Mouse (Mus musculus) C2C12 (cell line): ENCODE measurements around the gene Wwox. TPM values are rescaled to one million over a fixed set of nuclear protein-coding genes. Genes with fewer than 3 reads are reported as not detected.

Experiments used
- H3K27me3 ChIP-seq: one replicate; pipeline ENCODE4 v1.6.1; 2011; ENCODE audit not compliant: control insufficient read depth, insufficient read depth, insufficient read length
- H3K36me3 ChIP-seq: one replicate; pipeline ENCODE4 v1.6.1; 2011; ENCODE audit not compliant: control insufficient read depth, insufficient read depth
- H3K4me3 ChIP-seq: one replicate; pipeline ENCODE4 v1.5.1; 2011; ENCODE audit warnings: mild to moderate bottlenecking, control low read depth; ENCODE audit not compliant: poor library complexity, insufficient read depth, severe bottlenecking
- H3K79me2 ChIP-seq: one replicate; pipeline ENCODE4 v1.6.1; 2011; ENCODE audit not compliant: control insufficient read depth, insufficient read depth
- H3K79me3 ChIP-seq: one replicate; pipeline ENCODE4 v1.6.1; 2011; ENCODE audit warnings: low read depth, control low read depth
- H3ac ChIP-seq: one replicate; pipeline ENCODE3; 2011; ENCODE audit warnings: low read depth; ENCODE audit not compliant: control insufficient read depth, insufficient read length
- CEBPB ChIP-seq: IDR thresholded peaks from one replicate; pipeline ENCODE4 v1.6.1; 2011; ENCODE audit warnings: low read depth, mild to moderate bottlenecking, control low read depth, moderate library complexity
- CTCF ChIP-seq: IDR thresholded peaks from one replicate; pipeline ENCODE4 v1.5.1; 2011; ENCODE audit not compliant: control insufficient read depth, insufficient read depth, insufficient read length
- FOSL1 ChIP-seq: IDR thresholded peaks from one replicate; pipeline ENCODE4 v1.8.0; 2011; ENCODE audit warnings: mild to moderate bottlenecking, low read length; ENCODE audit not compliant: poor library complexity, insufficient read depth, severe bottlenecking
- MAX ChIP-seq: IDR thresholded peaks from one replicate; pipeline ENCODE4 v1.6.1; 2011; ENCODE audit warnings: mild to moderate bottlenecking, control low read depth
- MYOD1 ChIP-seq: IDR thresholded peaks from one replicate; pipeline ENCODE4 v1.6.1; 2011; ENCODE audit warnings: low read depth; ENCODE audit not compliant: control insufficient read depth, insufficient read length
- MYOG ChIP-seq: IDR thresholded peaks from one replicate; pipeline ENCODE4 v1.6.1; 2011; ENCODE audit not compliant: control insufficient read depth, insufficient read length; ENCODE audit errors: extremely low read depth
- USF1 ChIP-seq: IDR thresholded peaks from one replicate; pipeline ENCODE4 v1.6.1; 2011; ENCODE audit warnings: low read depth, mild to moderate bottlenecking, control low read depth, moderate library complexity
- polyA plus RNA-seq: library from polyadenylated mRNA; unstranded; fragments of >200 nt; fragmentation: generic; extraction: Trizol; gene quantifications from one replicate; pipeline ENCODE4 v1.2.1, GENCODE M21; 2012; ENCODE audit warnings: missing spikeins

Wwox gene
- polyA plus RNA-seq, 1 experiment = 3.7 TPM

- TF ChIP-seq FOSL1 = no peak
- no peak for TF ChIP-seq MYOD1
- TF ChIP-seq CTCF = no peak
- no peak for TF ChIP-seq MAX
- TF ChIP-seq USF1 = no peak
- TF ChIP-seq MYOG = no peak
- TF ChIP-seq CEBPB = no peak
- H3K4me3 ChIP-seq = no peak overlapping the region
- no peaks in the 10 kb centered on the region for H3K36me3 ChIP-seq
- H3K79me3 ChIP-seq = no peaks in the 10 kb centered on the region
- no peaks in the 10 kb centered on the region for H3K79me2 ChIP-seq
- H3ac ChIP-seq = no peak overlapping the region
- no peaks in the 10 kb centered on the region for H3K27me3 ChIP-seq
Observed at GRCm38 (mm10) chr8:114964206-114964605, 524.8 kb downstream of the Wwox start.

GRCm38 (mm10) chr8:114968842-114969241 is 529.4 kb downstream of the Wwox start:
- no peak overlapping the region for H3K4me3 ChIP-seq
- no peaks in the 10 kb centered on the region for H3K79me3 ChIP-seq
- H3ac ChIP-seq = no peak overlapping the region
- no peaks in the 10 kb centered on the region for H3K27me3 ChIP-seq
- no peaks in the 10 kb centered on the region for H3K79me2 ChIP-seq
- H3K36me3 ChIP-seq = no peaks in the 10 kb centered on the region
- TF ChIP-seq CEBPB = no peak
- no peak for TF ChIP-seq MYOG
- no peak for TF ChIP-seq FOSL1
- no peak for TF ChIP-seq CTCF
- no peak for TF ChIP-seq MYOD1
- no peak for TF ChIP-seq USF1
- TF ChIP-seq MAX = no peak

DNA sequence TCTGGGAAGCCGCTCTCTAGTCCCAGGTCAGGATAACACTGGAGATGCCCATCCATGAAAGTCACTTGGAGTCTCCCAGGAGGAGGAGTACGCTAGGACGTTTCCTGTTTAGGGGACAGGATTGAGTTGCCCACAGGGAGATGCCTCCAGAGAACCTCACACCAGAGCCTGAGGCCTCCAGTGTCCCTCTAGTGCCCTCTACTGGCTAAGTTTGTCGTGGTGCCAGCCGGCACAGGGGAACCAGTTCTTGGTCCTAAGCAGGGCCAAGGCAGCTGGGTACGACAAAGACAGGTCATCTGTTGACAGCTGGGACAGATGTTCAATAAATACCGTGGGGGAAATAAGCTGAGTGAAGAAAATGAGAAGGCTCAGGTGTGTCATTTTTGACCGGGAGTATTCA is 531.9 kb downstream of the Wwox start:
- H3K27me3 ChIP-seq = no peaks in the 10 kb centered on the region
- no peak overlapping the region for H3ac ChIP-seq
- H3K4me3 ChIP-seq = no peak overlapping the region
- H3K36me3 ChIP-seq = no peaks in the 10 kb centered on the region
- no peak for TF ChIP-seq CEBPB
- TF ChIP-seq MYOD1 = no peak
- no peak for TF ChIP-seq MAX
- no peak for TF ChIP-seq CTCF
- TF ChIP-seq USF1 = no peak
- no peak for TF ChIP-seq FOSL1
- no peak for TF ChIP-seq MYOG
- H3K79me2 ChIP-seq = no peaks in the 10 kb centered on the region
- no peaks in the 10 kb centered on the region for H3K79me3 ChIP-seq

DNA sequence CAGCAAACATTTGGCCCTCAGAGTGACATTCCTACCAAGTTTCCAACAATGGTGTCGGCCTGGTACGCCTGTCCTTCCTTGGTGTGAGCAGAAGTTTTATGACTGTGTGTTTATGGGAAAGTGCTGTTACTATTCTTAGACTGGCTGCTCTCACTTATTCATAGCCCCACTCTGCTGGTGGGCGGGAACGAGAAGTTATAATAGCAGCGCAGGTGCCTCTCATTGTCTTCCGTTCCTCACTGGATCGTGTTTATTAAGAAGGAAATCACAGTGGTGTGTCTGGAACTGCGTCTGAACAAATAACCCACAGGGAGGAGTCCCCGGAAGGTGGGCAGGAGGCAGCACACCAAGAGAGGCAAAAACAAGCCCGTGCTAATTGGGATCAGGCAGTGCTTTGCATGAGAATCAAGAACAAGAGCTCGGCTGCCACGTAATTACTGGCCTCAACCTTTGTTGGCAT is 533.6 kb downstream of the Wwox start:
- Histone ChIP-seq H3K27me3 (no peaks in the 10 kb centered on the region), H3K79me3 (no peaks in the 10 kb centered on the region), H3K79me2 (no peaks in the 10 kb centered on the region), H3ac (no peak overlapping the region), H3K4me3 (no peak overlapping the region), H3K36me3 (no peaks in the 10 kb centered on the region)
- TF ChIP-seq USF1 = no peak
- TF ChIP-seq MAX = no peak
- no peak for TF ChIP-seq MYOD1
- no peak for TF ChIP-seq CEBPB
- no peak for TF ChIP-seq CTCF
- no peak for TF ChIP-seq MYOG
- TF ChIP-seq FOSL1 = no peak

DNA sequence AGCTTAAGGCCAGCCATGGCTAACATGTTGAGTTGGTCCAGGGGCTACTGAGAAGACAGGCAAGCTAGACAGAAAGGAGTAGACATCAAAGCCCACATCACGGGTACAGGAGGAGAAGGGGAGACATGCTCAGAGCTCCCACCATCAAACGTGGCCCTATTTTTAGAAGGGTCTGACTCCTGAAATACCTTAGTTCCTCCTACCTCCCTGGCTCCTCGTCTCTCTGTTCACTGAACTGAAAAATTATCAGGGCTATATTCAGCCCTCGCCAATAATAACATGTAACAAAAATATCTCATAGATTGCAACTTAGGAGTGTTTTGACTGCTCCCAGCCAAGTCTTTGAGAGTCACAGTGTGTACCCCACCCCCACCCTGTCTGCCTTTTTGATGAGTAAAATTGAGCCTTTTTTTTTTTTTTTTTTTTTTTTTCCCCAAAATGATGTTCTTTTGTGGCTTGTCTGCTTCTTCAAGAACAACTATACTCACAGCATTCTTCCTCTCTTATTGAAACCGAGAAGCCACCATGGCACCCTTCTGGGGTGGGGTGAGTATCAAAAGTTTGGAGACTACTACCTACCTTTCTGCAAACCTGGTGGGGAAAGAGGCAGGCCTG is 535.0 kb downstream of the Wwox start:
- TF ChIP-seq MYOD1 (no peak), MYOG (no peak), CTCF (no peak), USF1 (no peak), FOSL1 (no peak), MAX (no peak), CEBPB (no peak)

GRCm38 (mm10) chr8:114977746-114978145 is 538.3 kb downstream of the Wwox start:
- TF ChIP-seq CTCF (no peak), FOSL1 (no peak), MAX (no peak), CEBPB (no peak), MYOD1 (no peak), MYOG (no peak), USF1 (no peak)
- Histone ChIP-seq H3K79me2 (no peaks in the 10 kb centered on the region), H3K36me3 (no peaks in the 10 kb centered on the region), H3ac (no peak overlapping the region), H3K4me3 (no peak overlapping the region), H3K27me3 (no peaks in the 10 kb centered on the region), H3K79me3 (no peaks in the 10 kb centered on the region)

More for the DNA sequence above, 535.0 kb downstream of the Wwox start:
- H3K79me3 ChIP-seq = no peaks in the 10 kb centered on the region
- H3K27me3 ChIP-seq = no peaks in the 10 kb centered on the region
- no peak overlapping the region for H3ac ChIP-seq
- no peaks in the 10 kb centered on the region for H3K36me3 ChIP-seq
- H3K4me3 ChIP-seq = no peak overlapping the region
- no peaks in the 10 kb centered on the region for H3K79me2 ChIP-seq
